Mouse (Mus musculus): ENCODE results near the gene Ugt1a9.

DNA sequence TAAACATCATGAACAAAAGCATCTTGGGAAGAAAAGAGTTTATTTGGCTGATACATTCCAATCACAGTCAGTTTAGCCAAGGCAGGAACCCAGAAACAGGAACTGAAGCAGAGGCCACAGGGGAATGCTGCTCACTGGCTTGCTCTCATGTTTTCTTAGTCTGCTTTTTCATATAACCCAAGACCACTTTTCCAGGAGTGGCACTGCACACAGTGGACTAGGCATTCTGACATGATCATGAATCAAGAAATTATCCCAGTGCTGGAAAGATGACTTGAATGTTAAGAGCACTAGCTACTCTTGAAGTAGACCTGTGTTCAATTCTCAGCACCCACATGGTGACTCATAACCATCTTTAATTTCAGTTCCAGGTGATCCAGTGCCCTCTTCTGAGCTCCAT, 155.1 kb downstream of the Ugt1a9 start:
- TF ChIP-seq GATA1 (IDR thresholded peaks at IDR 0.05; ENCODE audit: borderline replicate concordance, low read length) (no peak), FLI1 (IDR thresholded peaks at IDR 0.05; ENCODE audit: low read length) (no peak)
